Mouse (Mus musculus) urinary bladder, postnatal 25 days (tissue): ENCODE data around the gene F2.
"Not testable (repeated sequence)": the region's sequence is repeated elsewhere in the genome, so short reads cannot be mapped to it uniquely, and the experiment has no call there.

Experiments used
- DNase-seq: peaks from one replicate; pipeline ENCODE4 v3.0.0; 2022; ENCODE audit warnings: low spot score

The F2 gene

GRCm38 (mm10) chr2:91645811-91646210 is 9.6 kb upstream of the F2 start:
- DNase-seq: no peak

- DNase-seq: no peak
Measured at GRCm38 (mm10) chr2:91645354-91645753, 9.1 kb upstream of the F2 start.

GRCm38 (mm10) chr2:91644021-91644420 is 7.8 kb upstream of the F2 start:
- DNase-seq: no peak

- no peak for DNase-seq
Measured at GRCm38 (mm10) chr2:91642825-91643415, 6.7 kb upstream of the F2 start.

GRCm38 (mm10) chr2:91638931-91639330 is 2.7 kb upstream of the F2 start:
- DNase-seq: no peak

- no peak for DNase-seq
Measured at GRCm38 (mm10) chr2:91636727-91637338, 619 bp upstream of the F2 start.

- DNase-seq: no peak
Measured at GRCm38 (mm10) chr2:91635486-91635885, 728 bp downstream of the F2 start.

GRCm38 (mm10) chr2:91634841-91635240 is 1.4 kb downstream of the F2 start:
- no peak for DNase-seq

GRCm38 (mm10) chr2:91633334-91633977 is 2.8 kb downstream of the F2 start:
- DNase-seq: no peak

GRCm38 (mm10) chr2:91632316-91632715 is 3.9 kb downstream of the F2 start:
- DNase-seq: no peak

GRCm38 (mm10) chr2:91631826-91632225 is 4.4 kb downstream of the F2 start:
- no peak for DNase-seq

- no peak for DNase-seq
Measured at GRCm38 (mm10) chr2:91630384-91630783, 5.8 kb downstream of the F2 start.

- DNase-seq: no peak
Measured at GRCm38 (mm10) chr2:91629682-91630081, 6.5 kb downstream of the F2 start.

GRCm38 (mm10) chr2:91628171-91628570 is 8.0 kb downstream of the F2 start:
- no peak for DNase-seq

GRCm38 (mm10) chr2:91627486-91627885 is 8.7 kb downstream of the F2 start:
- DNase-seq: no peak

- not testable (repeated sequence) for DNase-seq
Measured at GRCm38 (mm10) chr2:91623366-91623765, 12.8 kb downstream of the F2 start.

GRCm38 (mm10) chr2:91622356-91622755 is 13.9 kb downstream of the F2 start:
- DNase-seq: no peak

GRCm38 (mm10) chr2:91609370-91609769 is 26.8 kb downstream of the F2 start:
- DNase-seq: not testable (repeated sequence)

GRCm38 (mm10) chr2:91602389-91602788 is 33.8 kb downstream of the F2 start:
- no peak for DNase-seq

- DNase-seq: no peak
Measured at GRCm38 (mm10) chr2:91600475-91600874, 35.7 kb downstream of the F2 start.

- no peak for DNase-seq
Measured at GRCm38 (mm10) chr2:91586242-91586641, 50.0 kb downstream of the F2 start.

GRCm38 (mm10) chr2:91580894-91581293 is 55.3 kb downstream of the F2 start:
- DNase-seq: no peak
